ENCODE assay signal across 17 mouse cellular contexts in the genomic region with DNA sequence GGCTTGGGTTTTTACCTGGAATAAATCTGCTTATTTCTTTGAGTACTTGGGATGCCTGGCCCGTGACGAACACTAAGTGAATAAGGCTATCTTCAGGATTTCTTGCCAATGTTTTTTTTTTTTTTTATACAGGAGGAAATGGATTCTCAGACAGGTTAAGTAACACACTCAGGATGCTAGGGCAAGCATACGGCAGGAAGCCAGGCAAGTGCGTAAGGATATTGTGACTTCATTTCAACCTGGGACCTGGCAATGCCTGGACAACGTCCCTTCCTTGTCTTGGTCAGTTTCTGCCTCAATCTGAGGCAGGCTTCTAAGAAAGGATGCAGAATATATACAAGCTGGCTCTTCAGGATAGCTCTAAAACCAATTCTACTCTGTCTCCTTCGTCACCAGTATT.
DNase-seq lines count a peak whose midpoint lies in the region; TF ChIP-seq lines count a peak whose summit lies in the region.
"Had no signal": no experiment of that assay in that cellular context is flagged by ENCODE, and none has a peak within 500 bp of the region (broad histone marks: within the 10 kb centered on the region; RNA-seq: fewer than 3 reads in every experiment).

No protein-coding gene starts in this region.

- DNase-seq in lung, adult 18-20 months: peak; percentile 4 to 25
- DNase-seq in lung, postnatal 10 days: no peak
- DNase-seq in kidney, adult 11 months: peak; percentile 34
- DNase-seq in kidney, adult 9 months: peak; percentile 51
- DNase-seq in kidney, postnatal 36 days: peak; percentile 44 to 48
- DNase-seq in cerebellum, adult 2 months: no peak
- DNase-seq in thymus, postnatal 36 days: no peak
- DNase-seq: embryo, embryonic 11 days; gastrocnemius, postnatal 25 days; liver, postnatal 0 days; spleen, adult 18-20 months; thymus, adult 2 months had no signal

- H3K27me3 ChIP-seq in cerebellum, adult 2 months (ENCODE audit: control insufficient read depth, insufficient read depth, low read length): no peaks in the 10 kb centered on the region
- H3K27me3 ChIP-seq: limb, embryonic 15.5 days; neural tube, embryonic 13.5 days; stomach, embryonic 15.5 days had no signal

- no peak for TF ChIP-seq POLR2A in cerebellum, adult 2 months (IDR thresholded peaks at IDR 0.05; ENCODE audit: borderline replicate concordance, insufficient read depth, low read length)

- no peak for TF ChIP-seq CTCF in cerebellum, adult 2 months (IDR thresholded peaks at IDR 0.05; ENCODE audit: borderline replicate concordance, insufficient read depth, low read depth, low read length)

- no peak overlapping the region for H3K27ac ChIP-seq in cerebellum, adult 2 months (ENCODE audit: insufficient read depth, low read length)
- H3K27ac ChIP-seq: hindbrain, embryonic 10.5 days; limb, embryonic 15.5 days; midbrain, embryonic 10.5 days; neural tube, embryonic 13.5 days; stomach, embryonic 15.5 days had no signal

- no peaks in the 10 kb centered on the region for H3K4me1 ChIP-seq in cerebellum, adult 2 months (ENCODE audit: control insufficient read depth, insufficient read depth, low read length)

- H3K4me3 ChIP-seq in cerebellum, adult 2 months (replicated peaks; ENCODE audit: insufficient read depth, low read depth, low read length): no peak overlapping the region
- H3K4me3 ChIP-seq: hindbrain, embryonic 10.5 days; limb, embryonic 15.5 days; midbrain, embryonic 10.5 days; neural tube, embryonic 13.5 days; stomach, embryonic 15.5 days had no signal

- WGBS in cerebellum, adult 2 months: 95% methylated on average over 6 of the region's 6 CpGs

Comparison
In these comparisons a context has a peak if more than half of its experiments do, and no peak if none do; other contexts are left out.
1. DNase-seq: peak in lung, adult 18-20 months (2 of 2), kidney, adult 11 months (single experiment), kidney, adult 9 months (single experiment) and kidney, postnatal 36 days (2 of 2); none in lung, postnatal 10 days (single experiment), cerebellum, adult 2 months (0 of 2) and thymus, postnatal 36 days (0 of 2).